Mouse (Mus musculus): ENCODE measurements around the gene Ppp4c. TPM values are rescaled to one million over a fixed set of nuclear protein-coding genes. Genes with fewer than 3 reads are reported as not detected.

The Ppp4c gene
- polyA plus RNA-seq, 1 experiment, result 111 TPM

GRCm38 (mm10) chr7:126765540-126765939 lies 26.8 kb downstream of the Ppp4c start:
- no peak overlapping the region for H3K27ac ChIP-seq (ENCODE audit: insufficient read depth, low read length)
- H3K4me1 ChIP-seq (ENCODE audit: control insufficient read depth, insufficient read depth, low read length), result peaks cover under 1% of the 10 kb centered on the region
- no peaks in the 10 kb centered on the region for H3K27me3 ChIP-seq (ENCODE audit: control insufficient read depth, insufficient read depth, low read length, poor library complexity, severe bottlenecking)
- no peak overlapping the region for H3K9ac ChIP-seq (ENCODE audit: low read depth, poor library complexity, severe bottlenecking)
- H3K9me3 ChIP-seq (replicated peaks; ENCODE audit: control insufficient read depth, insufficient read depth, low read length, poor library complexity, severe bottlenecking), result no peaks in the 10 kb centered on the region
- TF ChIP-seq POLR2A (IDR thresholded peaks at IDR 0.05; ENCODE audit: insufficient read depth, low read length) (no peak), CTCF (IDR thresholded peaks at IDR 0.05; ENCODE audit: low read depth, low read length) (no peak), EP300 (IDR thresholded peaks at IDR 0.05; ENCODE audit: insufficient read depth, low read depth, low read length) (no peak)
- H3K4me3 ChIP-seq (ENCODE audit: low read depth, low read length), result no peak overlapping the region
- peaks cover 17% of the 10 kb centered on the region for H3K36me3 ChIP-seq (ENCODE audit: control insufficient read depth, insufficient read depth, low read length, poor library complexity, severe bottlenecking)

DNA sequence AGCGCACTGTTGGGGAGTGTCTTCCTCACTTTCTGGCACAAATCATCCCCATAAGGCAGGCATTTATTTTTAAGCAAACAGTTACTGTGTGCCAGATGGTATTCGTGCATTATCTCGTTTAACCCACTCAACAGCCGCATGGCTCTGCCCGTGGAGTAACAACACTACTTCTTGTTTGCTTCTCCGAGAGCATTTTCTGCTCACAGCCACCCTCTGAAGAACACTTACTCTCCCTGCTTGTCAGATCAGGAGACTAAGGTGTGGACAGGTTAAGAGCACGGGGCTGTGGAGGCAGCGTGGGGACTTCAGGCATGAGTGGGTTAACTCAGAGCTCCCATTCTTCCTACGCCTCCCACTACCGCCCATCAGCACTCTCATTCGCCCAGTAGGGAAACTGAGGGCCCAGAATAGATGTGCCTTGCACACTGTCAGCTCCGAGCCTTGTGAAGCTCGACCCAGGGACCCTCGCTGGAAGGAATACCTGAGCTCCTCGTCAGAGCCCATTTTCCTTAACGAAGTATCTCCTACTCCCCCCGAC lies 29.8 kb downstream of the Ppp4c start:
- Histone ChIP-seq H3K36me3 (ENCODE audit: control insufficient read depth, insufficient read depth, low read length, poor library complexity, severe bottlenecking) (peaks cover 17% of the 10 kb centered on the region), H3K4me3 (ENCODE audit: low read depth, low read length) (no peak overlapping the region), H3K9ac (ENCODE audit: low read depth, poor library complexity, severe bottlenecking) (no peak overlapping the region), H3K27ac (ENCODE audit: insufficient read depth, low read length) (no peak overlapping the region), H3K4me1 (ENCODE audit: control insufficient read depth, insufficient read depth, low read length) (peaks cover 4% of the 10 kb centered on the region), H3K9me3 (replicated peaks; ENCODE audit: control insufficient read depth, insufficient read depth, low read length, poor library complexity, severe bottlenecking) (no peaks in the 10 kb centered on the region), H3K27me3 (ENCODE audit: control insufficient read depth, insufficient read depth, low read length, poor library complexity, severe bottlenecking) (no peaks in the 10 kb centered on the region)
- TF ChIP-seq EP300 (IDR thresholded peaks at IDR 0.05; ENCODE audit: insufficient read depth, low read depth, low read length), result no peak
- TF ChIP-seq CTCF (IDR thresholded peaks at IDR 0.05; ENCODE audit: low read depth, low read length), result no peak
- no peak for TF ChIP-seq POLR2A (IDR thresholded peaks at IDR 0.05; ENCODE audit: insufficient read depth, low read length)

- Histone ChIP-seq H3K27me3 (ENCODE audit: control insufficient read depth, insufficient read depth, low read length, poor library complexity, severe bottlenecking) (no peaks in the 10 kb centered on the region), H3K9ac (ENCODE audit: low read depth, poor library complexity, severe bottlenecking) (no peak overlapping the region), H3K4me3 (ENCODE audit: low read depth, low read length) (no peak overlapping the region), H3K27ac (ENCODE audit: insufficient read depth, low read length) (peak overlapping the region; percentile 3; the same call in 1 of the 2 replicates), H3K36me3 (ENCODE audit: control insufficient read depth, insufficient read depth, low read length, poor library complexity, severe bottlenecking) (peaks cover 17% of the 10 kb centered on the region), H3K4me1 (ENCODE audit: control insufficient read depth, insufficient read depth, low read length) (peaks cover 4% of the 10 kb centered on the region), H3K9me3 (replicated peaks; ENCODE audit: control insufficient read depth, insufficient read depth, low read length, poor library complexity, severe bottlenecking) (no peaks in the 10 kb centered on the region)
- TF ChIP-seq POLR2A (IDR thresholded peaks at IDR 0.05; ENCODE audit: insufficient read depth, low read length), result no peak
These were observed 30.7 kb downstream of the Ppp4c start for GRCm38 (mm10) chr7:126761529-126762067.

DNA sequence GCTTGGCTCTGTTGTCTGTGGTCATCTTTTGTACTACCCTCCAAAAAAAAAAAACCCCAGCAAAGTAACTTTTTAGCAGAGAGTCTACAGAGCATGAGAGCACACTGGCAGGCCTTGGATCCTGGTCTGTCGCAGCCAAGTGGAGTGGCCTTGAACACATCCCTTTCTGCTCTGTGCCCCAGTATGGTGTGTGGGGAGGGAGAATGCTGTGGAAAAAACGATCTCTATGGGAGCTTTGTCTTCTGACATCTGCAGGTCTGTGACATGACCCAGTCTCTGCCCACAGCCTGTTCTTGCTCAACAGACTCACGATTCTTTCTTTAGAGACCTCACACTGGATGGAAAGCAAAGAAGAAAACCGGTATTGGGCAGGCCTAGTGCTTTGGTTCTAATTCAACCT lies 31.3 kb downstream of the Ppp4c start:
- H3K9me3 ChIP-seq (replicated peaks; ENCODE audit: control insufficient read depth, insufficient read depth, low read length, poor library complexity, severe bottlenecking), result no peaks in the 10 kb centered on the region
- H3K27me3 ChIP-seq (ENCODE audit: control insufficient read depth, insufficient read depth, low read length, poor library complexity, severe bottlenecking), result no peaks in the 10 kb centered on the region
- no peak overlapping the region; the same call in 1 of the 2 replicates for H3K9ac ChIP-seq (ENCODE audit: low read depth, poor library complexity, severe bottlenecking)
- TF ChIP-seq CTCF (IDR thresholded peaks at IDR 0.05; ENCODE audit: low read depth, low read length) (no peak), EP300 (IDR thresholded peaks at IDR 0.05; ENCODE audit: insufficient read depth, low read depth, low read length) (no peak), POLR2A (IDR thresholded peaks at IDR 0.05; ENCODE audit: insufficient read depth, low read length) (no peak)
- H3K36me3 ChIP-seq (ENCODE audit: control insufficient read depth, insufficient read depth, low read length, poor library complexity, severe bottlenecking), result peaks cover 17% of the 10 kb centered on the region
- H3K4me1 ChIP-seq (ENCODE audit: control insufficient read depth, insufficient read depth, low read length), result peaks cover 4% of the 10 kb centered on the region
- H3K27ac ChIP-seq (ENCODE audit: insufficient read depth, low read length), result 0 out of 2 replicates have a peak overlapping the region, but pooled peaks have one; percentile 3
- H3K4me3 ChIP-seq (ENCODE audit: low read depth, low read length), result no peak overlapping the region

GRCm38 (mm10) chr7:126760391-126760802 lies 31.9 kb downstream of the Ppp4c start:
- no peaks in the 10 kb centered on the region for H3K9me3 ChIP-seq (replicated peaks; ENCODE audit: control insufficient read depth, insufficient read depth, low read length, poor library complexity, severe bottlenecking)
- peaks cover 4% of the 10 kb centered on the region for H3K4me1 ChIP-seq (ENCODE audit: control insufficient read depth, insufficient read depth, low read length)
- peaks cover 17% of the 10 kb centered on the region for H3K36me3 ChIP-seq (ENCODE audit: control insufficient read depth, insufficient read depth, low read length, poor library complexity, severe bottlenecking)
- peak overlapping the region; percentile 65 for H3K9ac ChIP-seq (ENCODE audit: low read depth, poor library complexity, severe bottlenecking)
- H3K27ac ChIP-seq (ENCODE audit: insufficient read depth, low read length), result no peak overlapping the region; the same call in 1 of the 2 replicates
- H3K27me3 ChIP-seq (ENCODE audit: control insufficient read depth, insufficient read depth, low read length, poor library complexity, severe bottlenecking), result no peaks in the 10 kb centered on the region
- H3K4me3 ChIP-seq (ENCODE audit: low read depth, low read length), result peak overlapping the region; percentile 82
- TF ChIP-seq EP300 (IDR thresholded peaks at IDR 0.05; ENCODE audit: insufficient read depth, low read depth, low read length) (0 out of 2 replicates have a peak, but pooled peaks have one; percentile 30), POLR2A (IDR thresholded peaks at IDR 0.05; ENCODE audit: insufficient read depth, low read length) (no peak), CTCF (IDR thresholded peaks at IDR 0.05; ENCODE audit: low read depth, low read length) (no peak)

DNA sequence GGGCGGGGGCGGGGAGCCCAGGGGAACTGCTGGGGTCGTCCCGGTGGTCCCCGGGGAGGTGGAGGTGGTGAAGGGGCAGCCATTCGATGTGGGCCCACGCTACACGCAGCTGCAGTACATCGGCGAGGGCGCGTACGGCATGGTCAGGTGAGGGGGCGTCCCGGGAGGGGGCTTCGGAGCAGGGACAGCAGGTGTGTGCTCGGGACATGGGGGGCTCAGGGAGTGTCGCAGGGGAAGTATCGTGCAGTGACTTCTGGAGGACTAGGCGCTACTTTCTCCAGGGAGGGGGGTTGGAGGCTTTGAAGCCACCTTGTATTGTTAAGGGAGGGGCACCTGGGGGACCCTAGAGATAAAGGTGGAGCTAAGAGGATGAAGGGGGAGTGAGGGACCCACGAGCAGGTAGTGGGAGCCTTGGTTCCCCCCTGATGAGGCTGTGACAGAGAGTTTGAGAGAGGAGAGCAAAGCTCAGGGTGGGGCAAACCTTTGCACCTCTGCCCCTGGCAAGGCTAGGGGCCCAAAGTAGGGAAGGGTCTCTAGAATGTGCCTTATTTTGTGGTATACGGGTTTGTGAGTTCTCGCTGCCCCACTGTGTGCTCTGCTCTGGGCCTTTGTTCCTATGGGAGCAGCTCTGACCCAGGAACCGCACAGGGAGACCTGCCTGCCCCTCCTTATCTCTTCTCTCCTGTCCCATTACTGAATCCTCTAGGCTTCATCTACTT lies 32.5 kb downstream of the Ppp4c start:
- Histone ChIP-seq H3K27me3 (ENCODE audit: control insufficient read depth, insufficient read depth, low read length, poor library complexity, severe bottlenecking) (no peaks in the 10 kb centered on the region), H3K4me1 (ENCODE audit: control insufficient read depth, insufficient read depth, low read length) (peaks cover 4% of the 10 kb centered on the region), H3K4me3 (ENCODE audit: low read depth, low read length) (peak overlapping the region; percentile 82), H3K9ac (ENCODE audit: low read depth, poor library complexity, severe bottlenecking) (peak overlapping the region; percentile 65), H3K9me3 (replicated peaks; ENCODE audit: control insufficient read depth, insufficient read depth, low read length, poor library complexity, severe bottlenecking) (no peaks in the 10 kb centered on the region), H3K27ac (ENCODE audit: insufficient read depth, low read length) (no peak overlapping the region; the same call in 1 of the 2 replicates), H3K36me3 (ENCODE audit: control insufficient read depth, insufficient read depth, low read length, poor library complexity, severe bottlenecking) (peaks cover 13% of the 10 kb centered on the region)
- TF ChIP-seq EP300 (IDR thresholded peaks at IDR 0.05; ENCODE audit: insufficient read depth, low read depth, low read length) (no peak), CTCF (IDR thresholded peaks at IDR 0.05; ENCODE audit: low read depth, low read length) (no peak), POLR2A (IDR thresholded peaks at IDR 0.05; ENCODE audit: insufficient read depth, low read length) (no peak)

Data from ES-Bruce4 (cell line).